Mouse (Mus musculus) cerebellum, postnatal 4 days (tissue): Measurements from ENCODE around the gene Acvr2a.
"Not testable (repeated sequence)": the region's sequence is repeated elsewhere in the genome, so short reads cannot be mapped to it uniquely, and the experiment has no call there.

ENCODE experiments used
- DNase-seq, 2 experiments: peaks; one replicate each; pipeline ENCODE4 v3.0.0; 2022; ENCODE audit warnings: low spot score in 2 of 2, mixed read lengths in 1 of 2

The Acvr2a gene

GRCm38 (mm10) chr2:48813371-48814222 is at the start of gene Acvr2a:
Gene Acvr2a, plus strand, starts transcription at chr2:48814109.
- DNase-seq: peak; percentile 80 to 94

GRCm38 (mm10) chr2:48766513-48766912 is 47.4 kb upstream of the Acvr2a start:
- no peak for DNase-seq

- no peak for DNase-seq
These were observed 46.1 kb upstream of the Acvr2a start for GRCm38 (mm10) chr2:48767778-48768177.

- DNase-seq: no peak
These were observed 45.7 kb upstream of the Acvr2a start for GRCm38 (mm10) chr2:48768219-48768618.

GRCm38 (mm10) chr2:48770100-48770499 is 43.8 kb upstream of the Acvr2a start:
- DNase-seq: no peak

- DNase-seq: no peak
These were observed 43.3 kb upstream of the Acvr2a start for GRCm38 (mm10) chr2:48770634-48771033.

GRCm38 (mm10) chr2:48775281-48775680 is 38.6 kb upstream of the Acvr2a start:
- DNase-seq: no peak

- no peak for DNase-seq
These were observed 25.0 kb upstream of the Acvr2a start for GRCm38 (mm10) chr2:48788901-48789300.

GRCm38 (mm10) chr2:48814223-48815038 is 522 bp downstream of the Acvr2a start:
- DNase-seq: peak; percentile 26 to 41

- DNase-seq: no peak
These were observed 1.2 kb downstream of the Acvr2a start for GRCm38 (mm10) chr2:48815039-48815590.

- no peak for DNase-seq
These were observed 2.5 kb downstream of the Acvr2a start for GRCm38 (mm10) chr2:48816141-48817028.

GRCm38 (mm10) chr2:48825878-48826277 is 12.0 kb downstream of the Acvr2a start:
- no peak for DNase-seq

- DNase-seq: no peak
These were observed 12.5 kb downstream of the Acvr2a start for GRCm38 (mm10) chr2:48826380-48826779.

- DNase-seq: no peak
These were observed 16.6 kb downstream of the Acvr2a start for GRCm38 (mm10) chr2:48830492-48830891.

- DNase-seq: no peak
These were observed 18.4 kb downstream of the Acvr2a start for GRCm38 (mm10) chr2:48832305-48832704.

GRCm38 (mm10) chr2:48833884-48834450 is 20.1 kb downstream of the Acvr2a start:
- no peak for DNase-seq

- no peak for DNase-seq
These were observed 27.9 kb downstream of the Acvr2a start for GRCm38 (mm10) chr2:48841611-48842470.

GRCm38 (mm10) chr2:48846689-48847398 is 32.9 kb downstream of the Acvr2a start:
- DNase-seq: no peak

- not testable (repeated sequence) for DNase-seq
These were observed 51.7 kb downstream of the Acvr2a start for GRCm38 (mm10) chr2:48865596-48865995.
